Mouse (Mus musculus) adrenal gland, adult 18-20 months (tissue): ENCODE results near the gene Gale. TPM values are rescaled to one million over a fixed set of nuclear protein-coding genes. Genes with fewer than 3 reads are reported as not detected.
"Not testable (repeated sequence)": the region's sequence is repeated elsewhere in the genome, so short reads cannot be mapped to it uniquely, and the experiment has no call there.

Experiments
- DNase-seq, 2 experiments: peaks; one replicate each; pipeline ENCODE4 v3.0.0; 2021 to 2022; ENCODE audit warnings: low spot score in 2 of 2
- long read RNA-seq, 2 experiments: library from polyadenylated mRNA; stranded (forward); transcript quantifications; one replicate each; pipeline ENCODE4 v2.0.0; 2021
- total RNA-seq, 2 experiments: library from RNA; stranded (reverse); gene quantifications; 1 replicate in 1 of 2; 2 replicates in 1 of 2; pipeline ENCODE4 v1.2.3; 2021

The Gale gene
- 10 to 100 TPM; 18.2 to 43.2 TPM for total RNA-seq
- long read RNA-seq, experiment 1, transcript Gale-202 (11 exons, 1,430 nt) = major isoform, 40 of 56 reads
- long read RNA-seq, experiment 1, partial matches to known transcripts = 3 of 56 reads
- long read RNA-seq, experiment 1, other reads (novel, unspliced or antisense) = 12 of 56 reads
- long read RNA-seq, experiment 2, transcript Gale-202 (11 exons, 1,430 nt) = major isoform, 53 of 65 reads
- long read RNA-seq, experiment 2, partial matches to known transcripts = 2 of 65 reads
- long read RNA-seq, experiment 2, other reads (novel, unspliced or antisense) = 9 of 65 reads

DNA sequence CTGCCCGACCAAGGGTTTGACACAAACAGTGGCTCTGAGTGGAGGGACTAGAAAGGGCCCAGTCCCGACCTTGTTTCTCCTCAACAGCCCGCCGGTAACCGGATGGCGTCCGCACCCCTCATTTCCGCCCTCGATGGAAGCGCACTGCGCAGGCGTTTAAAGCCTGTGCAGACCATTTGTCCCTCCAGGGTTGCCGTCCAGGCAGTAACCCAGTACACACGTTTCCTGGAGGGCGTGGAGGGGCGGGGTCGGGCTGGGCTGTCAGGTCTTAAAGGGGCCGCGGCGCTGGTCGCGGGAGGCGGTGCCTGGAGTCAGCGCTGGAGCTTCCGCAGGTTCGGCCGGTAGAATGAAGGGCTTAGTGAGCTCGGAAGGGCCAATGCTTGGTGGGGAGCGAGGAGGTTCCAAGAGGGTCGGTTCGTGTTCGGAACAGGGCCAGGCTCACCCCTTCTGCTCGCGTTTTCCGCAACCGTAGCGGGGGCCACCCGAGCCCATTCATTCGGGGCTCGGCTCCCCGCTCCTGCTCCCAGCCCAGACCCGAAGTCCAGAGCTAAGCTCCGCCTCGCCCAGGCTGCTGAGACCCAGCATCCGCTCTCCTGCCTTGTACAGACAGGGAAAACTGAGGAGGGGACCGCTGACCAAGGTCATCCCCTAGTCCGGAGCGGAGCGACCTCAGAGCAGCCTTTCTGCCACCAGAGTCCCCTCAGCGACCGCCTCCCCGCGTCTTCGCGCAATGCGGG, at the start of gene Gale:
TSS of gene Gale (plus strand) at position 271 of the 737 bp plus-strand sequence.
- DNase-seq = peak; percentile 92 to 94

DNA sequence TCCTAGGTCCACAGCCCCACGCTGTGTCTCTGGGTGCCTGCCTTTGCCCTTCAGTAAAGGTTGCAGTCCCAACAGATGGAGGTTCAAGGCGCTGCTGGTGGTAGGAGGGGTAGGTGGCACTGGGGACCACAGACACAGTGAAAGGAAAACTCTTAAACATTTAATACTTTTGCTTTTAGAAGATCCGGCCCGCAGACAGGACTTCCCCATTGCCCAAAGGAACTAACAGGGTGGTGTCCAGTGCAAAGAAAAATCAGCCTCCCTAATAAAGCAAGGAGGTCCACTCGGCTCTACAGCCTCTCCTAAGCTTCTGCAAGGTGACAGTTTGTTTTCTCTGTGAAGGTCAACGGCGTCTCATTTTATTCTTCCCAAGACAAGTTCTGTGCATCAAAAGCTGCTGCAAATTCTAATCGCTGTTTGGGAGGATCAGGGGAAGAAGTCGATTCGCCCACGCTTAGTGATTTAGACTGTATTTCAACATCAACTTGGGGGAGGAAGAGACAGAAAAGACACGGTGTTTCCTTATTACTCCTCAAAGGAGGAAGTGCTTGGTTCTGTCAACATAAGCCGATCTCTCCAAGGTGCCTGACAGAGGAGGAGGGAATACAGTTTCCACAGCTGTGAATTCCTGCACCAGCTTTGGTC, 44.8 kb upstream of the Gale start:
- DNase-seq = no peak

DNA sequence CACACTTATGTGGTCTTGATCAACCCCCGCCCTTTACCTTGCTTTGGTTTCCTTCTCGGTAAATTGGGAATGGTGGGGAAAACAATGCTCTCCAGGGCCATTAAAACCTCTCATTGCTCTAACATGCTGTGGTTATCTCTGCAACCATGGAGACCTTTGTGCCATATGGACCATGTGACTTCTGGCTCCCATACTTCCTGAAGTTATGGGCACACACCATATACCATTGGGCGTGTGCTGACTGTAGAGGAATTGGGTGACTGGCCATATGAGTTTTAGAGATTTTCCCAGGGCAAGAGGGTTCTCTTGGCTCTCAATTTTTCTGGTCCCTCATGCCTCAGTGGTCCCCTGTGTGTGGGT, 44.3 kb upstream of the Gale start:
- no peak for DNase-seq

DNA sequence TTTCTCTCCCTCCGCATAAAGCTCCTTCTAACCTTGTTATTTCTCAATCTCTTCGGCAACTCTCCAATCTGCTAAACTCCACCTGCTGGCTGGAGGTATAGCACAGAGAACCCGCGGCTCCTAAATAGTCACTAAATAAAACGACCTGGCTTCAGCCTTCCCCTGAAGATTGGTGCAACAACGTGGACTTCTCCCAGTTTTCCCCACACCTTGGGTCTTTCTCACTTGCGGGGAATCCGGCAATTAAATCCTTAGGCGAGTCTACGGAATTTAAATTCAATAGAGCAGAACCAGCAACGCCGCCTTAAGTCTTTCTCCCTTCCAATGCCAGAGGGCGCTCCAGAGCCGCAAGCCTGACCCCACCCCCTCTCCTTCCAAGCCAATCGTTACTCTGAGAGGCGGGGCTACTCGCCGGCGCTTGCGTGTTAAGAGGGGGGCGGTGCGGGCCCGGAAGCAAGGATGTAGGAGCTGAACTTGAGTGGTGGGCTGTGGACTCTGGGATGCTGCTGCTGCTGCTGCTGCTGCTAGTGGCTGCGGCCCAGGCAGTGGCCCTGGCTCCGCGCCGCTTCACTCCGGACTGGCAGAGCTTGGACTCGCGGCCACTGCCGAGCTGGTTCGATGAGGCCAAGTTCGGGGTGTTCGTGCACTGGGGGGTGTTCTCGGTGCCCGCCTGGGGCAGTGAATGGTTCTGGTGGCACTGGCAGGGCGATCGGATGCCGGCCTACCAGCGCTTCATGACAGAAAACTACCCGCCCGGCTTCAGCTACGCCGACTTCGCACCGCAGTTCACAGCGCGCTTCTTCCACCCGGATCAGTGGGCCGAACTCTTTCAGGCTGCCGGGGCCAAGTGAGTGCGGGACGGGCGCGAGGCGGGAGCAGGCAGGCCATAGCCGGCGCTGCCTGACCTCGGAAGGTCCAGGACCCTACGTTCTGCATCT, 43.0 kb upstream of the Gale start, which contains the start of gene Fuca1:
TSS of gene Fuca1 (plus strand) at position 432 of the 938 bp plus-strand sequence.
- peak; percentile 96 for DNase-seq

DNA sequence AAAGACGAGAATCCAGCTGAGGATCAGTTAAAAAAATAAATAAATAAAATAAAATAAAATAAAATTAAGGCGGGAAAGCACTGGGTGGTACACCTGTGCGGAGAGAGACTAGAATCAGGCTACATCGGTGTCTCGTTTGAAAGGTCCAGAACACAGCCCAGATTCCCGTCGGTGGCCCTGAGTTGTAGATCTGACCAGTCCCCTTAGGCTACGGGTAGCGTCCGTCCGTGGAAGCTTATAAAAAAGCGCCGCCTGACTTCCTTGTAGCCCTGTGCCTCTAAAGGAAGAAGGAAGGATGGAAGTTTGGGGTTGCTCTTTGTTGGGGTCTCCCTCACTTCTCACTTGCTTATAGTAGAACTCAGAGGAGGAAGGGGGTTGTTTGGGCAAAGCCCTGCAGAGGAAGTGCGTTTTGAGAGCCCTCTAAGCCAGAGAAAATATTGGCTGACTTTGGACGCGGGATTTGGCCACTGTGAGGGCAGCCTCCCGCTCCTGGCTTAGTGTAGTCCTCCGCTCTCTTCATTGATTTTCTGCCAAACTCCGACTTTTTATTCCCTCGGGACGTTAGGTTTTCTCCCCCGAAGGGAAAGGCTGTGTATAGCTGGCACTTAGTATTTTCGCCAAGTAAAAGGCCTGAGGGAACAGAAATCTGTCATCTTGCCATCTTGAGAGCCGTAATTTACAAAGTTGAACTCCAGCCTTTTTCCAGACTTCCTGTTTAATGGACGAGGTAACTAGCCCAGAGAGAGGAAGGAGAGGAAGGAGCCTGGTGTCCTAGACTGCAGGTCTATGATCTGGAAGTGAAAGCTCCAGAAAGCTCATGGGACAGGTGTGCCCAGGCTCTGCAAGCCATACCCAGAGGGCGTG, 42.0 kb upstream of the Gale start:
- DNase-seq = no peak

DNA sequence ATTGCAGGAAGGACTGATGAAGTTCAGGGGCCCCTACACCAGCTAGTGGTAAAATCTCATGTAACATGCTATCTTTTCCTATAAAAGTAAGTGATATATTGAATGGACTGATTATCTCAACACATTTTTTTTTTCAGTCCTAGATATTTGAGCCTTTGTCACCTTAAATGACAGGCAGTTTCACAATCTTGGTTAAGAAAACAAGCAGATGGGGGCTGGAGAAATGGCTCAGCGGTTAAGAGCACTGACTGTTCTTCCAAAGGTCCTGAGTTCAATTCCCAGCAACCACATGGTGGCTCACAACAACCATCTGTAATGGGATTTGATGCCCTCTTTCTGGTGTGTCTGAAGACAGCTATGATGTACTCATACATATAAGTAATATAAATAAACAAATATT, 41.3 kb upstream of the Gale start:
- no peak for DNase-seq

DNA sequence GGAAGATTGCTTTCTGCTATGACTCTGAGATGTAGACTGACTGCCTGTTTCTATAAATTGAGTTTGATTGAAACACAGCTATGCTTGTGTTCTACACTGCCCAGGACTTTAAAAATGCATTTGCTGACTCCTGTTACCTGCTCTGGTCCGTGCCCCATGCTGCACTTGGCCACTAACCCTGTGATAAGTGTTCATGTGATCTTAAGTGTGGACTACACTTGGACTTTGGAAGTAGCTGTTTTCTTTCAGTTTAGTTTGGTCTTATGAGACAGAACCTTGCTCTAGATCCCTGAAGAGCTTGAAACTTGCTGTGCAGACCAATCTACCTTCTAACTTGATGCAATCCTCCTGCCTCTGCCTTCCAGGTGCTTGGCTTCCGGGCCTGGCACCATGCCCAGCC, 39.1 kb upstream of the Gale start:
- no peak for DNase-seq

DNA sequence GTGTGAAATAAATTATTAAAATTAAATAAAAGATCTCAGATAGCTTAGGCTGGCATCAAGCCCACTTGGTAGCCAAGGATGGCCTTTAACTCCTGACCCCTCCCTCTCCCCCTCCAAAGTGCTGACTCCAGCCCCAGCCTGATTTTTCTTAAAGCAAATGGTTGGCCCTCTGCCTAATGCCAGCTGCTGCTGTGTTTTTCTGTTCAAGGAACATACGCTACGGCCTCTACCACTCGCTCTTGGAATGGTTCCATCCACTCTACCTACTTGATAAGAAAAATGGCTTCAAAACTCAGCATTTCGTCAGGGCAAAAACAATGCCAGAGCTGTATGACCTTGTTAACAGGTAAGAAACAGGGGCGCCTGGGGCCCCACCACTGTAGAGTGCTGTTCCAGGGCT, 38.2 kb upstream of the Gale start:
- no peak for DNase-seq

DNA sequence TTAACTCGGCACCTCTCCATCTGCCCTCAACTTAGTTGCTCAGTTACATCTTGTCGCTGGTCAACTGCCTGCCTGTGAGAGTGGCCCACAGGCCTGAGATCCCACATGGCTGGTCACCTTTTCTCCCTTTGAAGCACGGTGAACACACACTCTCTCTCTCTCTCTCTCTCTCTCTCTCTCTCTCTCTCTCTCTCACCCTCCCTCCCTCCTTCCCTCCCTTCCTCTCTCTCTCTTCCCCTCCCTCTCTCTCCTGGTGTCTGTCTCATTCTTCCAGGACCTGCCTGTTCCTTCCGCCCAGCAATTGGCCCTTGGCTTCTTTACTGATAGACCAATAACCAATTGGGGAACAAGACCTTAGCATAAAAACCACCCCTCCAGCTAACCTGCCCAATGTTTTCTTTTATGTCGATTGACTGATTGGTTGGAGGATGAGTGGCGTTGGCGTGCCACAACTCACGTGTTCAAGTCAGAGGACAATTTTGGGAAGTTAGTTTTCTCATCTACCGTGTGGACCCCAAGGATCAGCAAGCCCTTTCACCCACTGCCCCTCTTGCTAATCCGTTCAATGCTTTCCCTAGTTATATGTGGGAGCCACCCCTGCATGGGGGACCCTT, 37.2 kb upstream of the Gale start:
- DNase-seq = no peak

DNA sequence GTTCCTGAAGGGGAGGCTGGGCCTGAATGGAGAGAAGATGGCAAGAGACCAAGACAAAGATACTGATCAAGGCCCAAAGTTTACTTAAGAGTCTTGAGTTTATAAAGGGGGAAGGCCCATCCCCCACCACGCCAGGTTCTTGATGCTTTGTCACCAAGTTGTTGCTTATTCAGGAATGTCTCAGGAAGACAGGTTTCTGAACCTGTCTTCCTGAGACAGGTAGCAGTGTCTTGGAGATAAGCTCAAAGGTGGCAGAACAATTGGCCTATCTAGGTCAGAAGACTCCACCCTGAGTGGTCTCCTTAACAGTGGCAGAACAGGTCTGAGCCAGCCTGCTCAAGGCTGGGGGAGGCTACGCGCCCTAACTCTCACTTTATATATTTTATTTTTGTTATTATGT, 36.7 kb upstream of the Gale start:
- DNase-seq = no peak

DNA sequence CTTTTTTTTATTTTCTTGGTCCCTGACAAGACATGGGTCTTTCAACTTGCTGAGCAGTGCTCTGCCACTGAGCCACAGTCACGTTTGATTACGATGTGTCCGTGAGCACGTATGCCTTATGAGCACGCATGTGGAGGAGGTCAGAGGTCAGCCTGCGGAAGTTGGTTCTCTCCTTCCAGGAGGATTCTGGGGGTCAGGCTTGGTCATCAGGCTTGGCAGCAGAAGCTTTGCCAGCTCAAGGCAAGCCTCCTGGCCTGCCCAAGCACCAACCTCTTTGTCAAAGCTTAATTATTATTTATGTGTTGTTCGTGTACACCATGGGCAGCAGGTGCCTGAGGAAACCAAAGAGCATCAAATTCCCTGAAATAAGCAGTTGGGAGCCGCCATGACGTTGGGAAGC, 35.2 kb upstream of the Gale start:
- no peak for DNase-seq

DNA sequence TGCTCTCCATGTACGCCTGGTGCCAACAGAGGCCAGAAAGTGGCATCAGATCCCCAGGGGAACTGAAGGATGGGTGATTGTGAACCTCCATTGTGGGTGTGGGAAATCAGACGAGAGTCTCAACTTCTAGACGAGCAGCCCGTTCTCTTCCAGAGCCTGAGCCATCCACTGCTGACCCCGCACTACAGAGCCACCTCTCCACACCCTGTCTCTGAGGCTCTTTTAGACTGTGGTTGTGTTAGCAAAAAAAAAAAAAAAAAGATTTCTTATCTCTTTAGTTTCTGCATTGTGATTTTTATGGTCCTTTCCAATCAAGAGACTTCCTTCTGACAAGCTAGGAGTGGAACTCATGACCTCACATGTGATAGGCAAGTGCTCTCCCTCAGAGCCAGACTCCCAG, 34.1 kb upstream of the Gale start:
- DNase-seq = no peak

DNA sequence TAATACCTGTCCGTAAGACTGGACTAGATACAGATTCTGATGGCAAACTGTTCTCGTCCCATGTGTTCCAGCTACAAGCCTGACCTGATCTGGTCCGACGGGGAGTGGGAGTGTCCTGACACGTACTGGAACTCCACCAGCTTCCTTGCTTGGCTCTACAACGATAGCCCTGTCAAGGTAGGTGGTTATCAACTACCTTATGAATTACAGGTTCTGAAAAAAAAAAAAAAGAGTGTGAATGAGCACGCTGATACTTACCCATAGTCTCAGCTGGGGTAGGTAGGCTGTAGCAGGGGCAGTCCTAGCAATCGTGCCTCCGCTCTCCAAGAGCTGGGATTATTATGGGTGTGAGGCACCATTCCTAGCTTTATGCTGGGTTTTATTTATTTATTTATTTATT, 33.7 kb upstream of the Gale start:
- DNase-seq = no peak

DNA sequence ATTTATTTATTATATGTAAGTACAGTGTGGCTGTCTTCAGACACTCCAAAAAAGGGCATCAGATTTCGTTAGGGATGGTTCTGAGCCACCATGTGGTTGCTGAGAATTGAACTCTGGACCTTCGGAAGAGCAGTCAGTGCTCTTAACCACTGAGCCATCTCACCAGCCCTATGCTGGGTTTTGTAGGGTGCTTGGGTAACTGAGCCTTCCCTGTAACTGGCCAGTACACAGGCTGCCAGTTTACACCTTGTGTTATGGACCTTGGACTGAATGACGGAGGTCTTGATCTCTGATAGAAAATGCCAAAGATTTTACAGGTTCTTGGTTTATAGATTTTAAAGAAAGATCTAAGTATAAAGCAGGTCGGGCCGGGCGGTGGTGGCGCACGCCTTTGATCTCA, 33.3 kb upstream of the Gale start:
- no peak for DNase-seq

DNA sequence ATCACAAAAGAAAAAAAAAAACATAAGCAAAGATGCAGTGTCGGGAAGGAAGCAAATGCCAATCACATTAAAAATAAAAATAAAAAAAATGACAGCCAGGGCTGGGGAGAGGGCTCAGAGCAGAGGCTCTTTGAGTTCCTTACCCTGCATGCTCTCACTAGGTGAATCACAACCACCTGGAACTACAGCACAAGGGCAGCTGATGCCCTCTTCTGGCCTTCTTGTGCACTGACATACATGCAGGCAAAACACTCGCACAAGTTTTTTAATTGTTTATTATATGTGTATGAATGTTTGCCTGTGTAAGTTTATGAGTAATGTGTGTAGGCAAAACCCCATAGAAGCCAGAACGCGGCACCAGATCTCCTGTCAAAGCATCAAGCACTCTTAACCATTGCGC, 31.7 kb upstream of the Gale start:
- DNase-seq = no peak

DNA sequence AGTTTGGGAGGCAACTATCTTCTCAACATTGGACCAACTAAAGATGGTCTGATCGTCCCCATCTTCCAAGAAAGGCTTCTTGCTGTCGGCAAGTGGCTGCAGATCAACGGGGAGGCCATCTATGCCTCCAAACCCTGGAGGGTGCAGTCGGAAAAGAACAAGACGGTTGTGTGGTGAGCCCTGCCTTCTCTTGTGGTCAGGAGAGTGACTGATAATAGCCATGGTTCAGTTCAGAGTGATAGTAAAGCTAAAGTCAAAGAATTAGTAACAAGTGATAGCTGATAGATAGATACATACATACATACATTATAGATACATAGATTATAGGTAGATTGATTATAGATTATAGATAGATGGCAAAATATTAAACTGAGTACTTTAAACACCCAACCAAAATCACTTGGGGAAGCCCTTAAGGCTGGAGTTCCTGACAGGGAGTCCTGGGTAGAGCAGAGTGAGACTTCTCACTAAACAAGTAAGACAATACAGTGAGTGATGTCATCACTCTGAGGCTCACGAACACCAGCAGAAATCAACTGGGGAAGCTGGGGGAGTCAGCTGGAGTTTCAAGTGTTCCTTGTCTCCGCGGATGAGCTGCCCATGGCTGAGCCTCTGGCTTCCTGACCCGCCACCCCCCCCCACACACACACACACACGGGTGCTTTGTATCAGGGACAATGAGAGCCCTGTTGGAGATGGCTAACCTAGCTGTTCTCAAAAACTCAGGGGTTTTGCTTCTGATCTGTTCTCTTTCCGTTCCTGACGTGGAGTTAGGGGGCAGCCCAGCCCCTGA, 28.6 kb upstream of the Gale start:
- no peak for DNase-seq

DNA sequence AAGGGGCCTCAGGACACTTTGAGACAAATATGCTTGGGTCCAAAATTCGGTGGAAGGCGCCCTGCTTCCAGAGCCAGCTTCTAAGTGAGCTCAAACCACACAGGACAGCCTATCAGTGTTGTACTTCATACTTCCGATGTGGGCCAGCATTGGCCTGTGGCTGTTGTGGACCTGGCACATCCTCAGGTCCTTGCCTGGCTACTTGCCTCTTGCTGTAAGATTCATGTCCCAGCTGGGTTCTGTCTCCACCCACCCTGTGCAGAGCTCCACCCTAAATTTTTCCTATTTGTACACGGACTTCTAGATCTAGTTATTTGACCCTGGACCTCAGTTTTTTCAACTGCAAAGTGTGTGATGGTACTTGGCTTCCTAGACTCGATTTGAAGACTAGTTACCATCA, 28.0 kb upstream of the Gale start:
- no peak for DNase-seq

DNA sequence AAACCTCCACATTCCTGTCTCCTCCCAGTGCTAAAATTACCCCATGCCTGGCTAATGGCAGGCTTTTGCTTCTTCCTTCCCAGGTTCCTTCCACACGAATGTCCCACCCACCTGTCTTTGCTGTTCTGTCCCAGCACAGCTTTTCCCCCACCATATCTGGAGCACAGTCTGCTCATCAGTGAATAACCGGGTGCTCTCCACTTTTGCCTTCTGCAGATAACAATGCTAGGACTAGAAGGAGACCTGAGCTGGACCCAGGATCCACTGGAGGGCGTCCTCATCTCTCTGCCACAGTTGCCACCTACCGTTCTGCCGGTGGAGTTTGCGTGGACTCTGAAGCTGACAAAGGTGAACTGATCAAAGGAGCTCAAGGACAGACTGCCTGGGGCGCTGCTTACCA, 24.7 kb upstream of the Gale start:
- no peak for DNase-seq

DNA sequence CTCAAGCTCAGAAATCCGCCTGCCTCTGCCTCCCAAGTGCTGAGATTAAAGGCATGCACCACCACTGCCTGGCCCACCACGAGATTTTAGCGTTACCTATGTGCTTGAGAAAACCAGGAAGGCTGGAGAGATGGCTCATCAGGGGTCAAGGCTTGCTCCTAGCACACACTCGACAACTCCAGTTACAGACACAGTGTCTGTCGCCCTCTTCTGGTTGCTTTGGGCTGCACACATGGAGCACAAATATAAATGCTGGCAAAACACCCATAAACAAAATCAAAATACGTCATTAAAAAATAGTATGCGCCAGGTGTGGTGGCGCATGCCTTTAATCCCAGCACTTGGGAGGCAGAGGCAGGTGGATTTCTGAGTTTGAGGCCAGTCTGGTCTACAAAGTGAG, 22.5 kb upstream of the Gale start:
- not testable (repeated sequence) for DNase-seq
